Mouse (Mus musculus) testis, adult 2 months (tissue): ENCODE data around the gene Ss18l1. TPM values are rescaled to one million over a fixed set of nuclear protein-coding genes. Genes with fewer than 3 reads are reported as not detected.

Source experiments
- H3K27ac ChIP-seq: fragments of 200-500 bp; 2 replicates; pipeline ENCODE4 v1.5.1; 2012; ENCODE audit warnings: low read depth, low read length; ENCODE audit not compliant: control insufficient read depth, insufficient read depth
- H3K27me3 ChIP-seq: fragments of 200-500 bp; 2 replicates; pipeline ENCODE4 v1.6.1; 2012; ENCODE audit warnings: mild to moderate bottlenecking, low read length, moderate library complexity; ENCODE audit not compliant: control insufficient read depth, insufficient read depth
- H3K36me3 ChIP-seq: fragments of 200-500 bp; 2 replicates; pipeline ENCODE4 v1.6.1; 2012; ENCODE audit warnings: mild to moderate bottlenecking, low read length; ENCODE audit not compliant: control insufficient read depth, insufficient read depth
- H3K4me1 ChIP-seq: fragments of 200-500 bp; 2 replicates; pipeline ENCODE4 v1.6.1; 2012; ENCODE audit warnings: low read length; ENCODE audit not compliant: control insufficient read depth, insufficient read depth
- H3K4me3 ChIP-seq: fragments of 200-500 bp; 2 replicates; pipeline ENCODE4 v1.5.1; 2012; ENCODE audit warnings: low read depth, mild to moderate bottlenecking, low read length, moderate library complexity, mixed read lengths; ENCODE audit not compliant: control insufficient read depth
- CTCF ChIP-seq: fragments of 200-500 bp; IDR thresholded peaks from 2 replicates; pipeline ENCODE4 v1.5.1; 2012; ENCODE audit warnings: low read depth, mild to moderate bottlenecking, inconsistent platforms, low read length, moderate library complexity; ENCODE audit not compliant: control insufficient read depth, insufficient read depth, insufficient replicate concordance
- POLR2A ChIP-seq: fragments of 200-500 bp; IDR thresholded peaks from 2 replicates; pipeline ENCODE4 v1.6.1; 2012; ENCODE audit warnings: low read depth, mild to moderate bottlenecking, inconsistent platforms, low read length, moderate library complexity; ENCODE audit not compliant: control insufficient read depth
- polyA plus RNA-seq: library from polyadenylated mRNA; depleted of rRNA; stranded (reverse); fragments of >200 nt; gene quantifications from 2 replicates; pipeline ENCODE4 v1.2.3, GENCODE M21; 2012

Ss18l1 gene
- polyA plus RNA-seq, 1 experiment, result 4.0 TPM

DNA sequence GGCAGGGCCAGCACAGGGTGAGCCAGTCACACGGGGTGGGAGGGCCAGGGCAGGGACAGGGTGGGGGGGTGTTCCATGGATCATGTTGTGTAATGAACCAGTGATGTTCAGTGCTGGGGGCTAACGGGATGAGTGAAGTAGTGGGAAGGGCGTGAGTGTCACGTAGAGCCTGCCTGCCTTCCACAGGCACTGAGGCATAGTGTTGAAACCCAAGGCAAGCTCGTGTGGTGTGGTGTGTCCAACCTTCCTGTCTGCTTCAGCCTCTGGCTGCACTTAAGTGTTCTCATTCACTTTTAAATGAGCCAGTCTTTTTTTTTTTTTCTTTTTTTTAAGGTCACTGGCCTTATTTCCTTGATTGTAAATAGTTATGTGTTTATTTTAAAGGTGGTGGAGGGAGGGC is 7.6 kb upstream of the Ss18l1 start:
- Histone ChIP-seq H3K4me1 (no peaks in the 10 kb centered on the region; the same call in 1 of the 2 replicates), H3K27me3 (no peaks in the 10 kb centered on the region), H3K36me3 (peaks cover 5% of the 10 kb centered on the region), H3K27ac (no peak overlapping the region), H3K4me3 (no peak overlapping the region)
- TF ChIP-seq POLR2A (no peak), CTCF (no peak)

DNA sequence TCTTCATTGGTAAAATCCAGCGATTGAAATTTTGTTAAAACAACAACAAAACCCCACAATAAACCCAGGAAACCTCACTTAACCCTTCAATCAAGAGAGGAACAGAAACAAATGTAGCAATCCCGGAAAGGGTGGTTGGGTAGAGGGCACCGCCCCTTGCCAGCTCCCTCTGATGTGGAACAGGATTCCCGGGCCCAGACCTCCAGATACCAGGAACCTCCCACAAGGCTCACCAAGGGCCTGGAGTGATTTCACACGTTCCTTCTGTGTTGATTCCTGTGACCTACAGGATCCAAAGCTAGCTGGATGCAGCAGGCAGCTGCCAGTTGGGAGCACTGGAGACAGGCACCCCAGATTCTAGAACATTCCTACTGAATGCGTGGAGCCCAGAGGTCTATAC is 1.9 kb upstream of the Ss18l1 start:
- TF ChIP-seq POLR2A, result no peak
- no peak for TF ChIP-seq CTCF
- Histone ChIP-seq H3K4me3 (no peak overlapping the region), H3K36me3 (no peaks in the 10 kb centered on the region; the same call in 1 of the 2 replicates), H3K27me3 (no peaks in the 10 kb centered on the region), H3K27ac (no peak overlapping the region), H3K4me1 (peaks cover 13% of the 10 kb centered on the region)

DNA sequence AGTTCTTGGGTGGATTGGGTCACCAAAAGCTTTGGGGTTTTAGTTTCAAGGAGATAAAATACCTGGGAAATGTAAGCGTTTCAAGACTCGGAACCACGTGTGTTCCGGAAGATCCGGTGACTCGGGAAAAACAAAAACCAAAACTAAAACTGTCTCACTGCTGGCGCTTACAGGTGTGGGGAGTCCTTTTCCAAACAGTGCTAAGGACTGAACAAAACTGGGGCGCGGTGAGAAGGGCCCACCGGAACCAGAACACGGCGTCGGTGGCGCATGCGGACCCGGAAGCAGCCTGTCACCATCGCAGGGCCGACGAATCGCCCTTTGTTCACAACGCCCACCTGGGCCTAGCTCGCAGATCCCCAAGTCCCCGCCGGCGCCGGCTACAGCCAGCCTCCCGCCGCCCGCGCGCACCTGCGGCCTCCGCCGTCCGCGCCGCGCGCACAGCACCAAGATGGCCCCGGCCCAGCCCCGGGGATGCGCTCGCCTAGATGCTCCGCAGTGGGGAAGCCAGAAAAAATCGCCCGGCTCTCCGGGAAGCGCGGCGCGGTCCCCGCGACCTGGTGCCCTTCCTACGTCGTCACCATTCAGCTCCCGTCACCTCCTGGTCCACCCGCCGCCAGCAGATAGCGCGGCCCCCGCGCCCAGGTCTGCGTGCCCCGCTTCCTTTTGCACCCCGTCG is 593 bp upstream of the Ss18l1 start:
- Histone ChIP-seq H3K36me3 (no peaks in the 10 kb centered on the region; the same call in 1 of the 2 replicates), H3K4me1 (peaks cover 13% of the 10 kb centered on the region), H3K4me3 (peak overlapping the region; percentile 85), H3K27me3 (no peaks in the 10 kb centered on the region), H3K27ac (peak overlapping the region; percentile 81)
- no peak for TF ChIP-seq POLR2A
- no peak for TF ChIP-seq CTCF

DNA sequence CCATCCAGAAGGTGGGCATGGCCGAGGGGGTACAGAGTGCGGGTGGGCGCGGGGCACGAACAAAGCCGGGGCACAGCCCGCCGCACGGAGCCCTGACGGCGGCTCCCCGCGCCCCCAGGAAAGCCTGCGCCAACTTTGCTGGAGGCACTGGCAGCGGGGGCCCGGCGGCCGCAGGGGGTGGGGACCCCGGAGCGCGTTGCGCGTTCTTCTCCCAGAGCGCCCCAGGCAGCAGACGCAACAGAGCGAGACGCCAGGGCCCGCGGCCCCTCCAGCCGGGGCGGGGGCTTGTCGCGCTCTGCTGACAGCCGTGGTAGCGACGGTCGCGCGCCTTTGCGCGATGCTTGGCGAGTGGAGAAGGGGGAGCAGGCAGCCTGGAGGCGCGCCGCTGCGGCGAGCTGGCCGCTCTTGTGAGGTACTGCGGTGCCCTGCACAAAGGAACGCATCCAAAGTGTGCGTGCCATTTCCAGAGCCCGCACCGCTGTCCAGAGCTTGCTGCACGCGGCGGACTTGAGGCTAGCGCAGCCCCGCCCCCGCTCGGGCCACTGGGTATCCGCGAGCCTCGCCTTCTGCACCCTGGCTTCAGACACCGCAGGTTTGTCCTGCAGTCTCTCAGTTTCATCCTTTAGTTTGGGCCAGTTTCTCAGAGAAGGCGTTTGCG is 678 bp downstream of the Ss18l1 start:
- H3K36me3 ChIP-seq, result no peaks in the 10 kb centered on the region; the same call in 1 of the 2 replicates
- peak overlapping the region; percentile 85 for H3K4me3 ChIP-seq
- no peak; the same call in 1 of the 2 replicates for TF ChIP-seq POLR2A
- TF ChIP-seq CTCF, result no peak
- H3K27ac ChIP-seq, result peak overlapping the region; percentile 70; the same call in 1 of the 2 replicates
- no peaks in the 10 kb centered on the region for H3K27me3 ChIP-seq
- peaks cover 13% of the 10 kb centered on the region for H3K4me1 ChIP-seq

DNA sequence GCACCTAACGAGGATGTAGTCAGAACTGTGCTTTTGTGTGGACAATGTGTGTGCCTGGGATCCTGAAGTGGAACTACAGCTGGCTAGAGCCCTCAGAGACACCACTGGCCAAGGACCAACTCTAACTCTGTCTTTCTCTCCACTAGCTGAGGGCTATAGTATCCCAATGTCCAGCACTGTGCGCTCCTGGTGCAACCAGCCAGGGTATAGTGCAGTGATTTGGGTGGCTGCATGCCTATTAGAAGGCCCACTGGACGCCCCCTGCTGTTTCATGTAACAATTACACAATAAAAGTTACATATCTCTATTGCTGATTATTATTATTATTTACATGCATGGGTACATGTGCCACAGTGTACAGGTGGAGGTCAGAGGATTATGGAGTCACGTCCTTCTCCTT is 3.0 kb downstream of the Ss18l1 start:
- H3K27me3 ChIP-seq, result no peaks in the 10 kb centered on the region
- no peaks in the 10 kb centered on the region for H3K36me3 ChIP-seq

DNA sequence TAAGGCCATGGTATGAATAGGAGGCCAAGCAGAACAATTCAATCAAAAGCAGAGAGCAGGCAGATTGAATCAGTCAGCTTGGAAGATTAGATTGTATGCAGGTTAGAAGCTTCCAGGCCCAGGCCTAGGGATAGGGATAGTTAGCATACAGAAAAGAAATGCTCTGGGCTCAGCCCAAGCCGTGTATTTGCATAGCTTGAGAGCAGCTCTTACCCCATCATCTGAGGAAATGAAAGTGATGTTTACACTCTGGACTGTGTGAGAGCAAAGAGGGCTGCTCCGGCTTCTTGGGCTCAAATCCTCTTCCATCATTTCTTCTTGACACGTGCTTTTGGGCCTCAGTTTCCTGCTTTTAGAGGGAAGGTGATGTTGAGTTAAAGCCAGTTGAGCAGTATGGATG is 5.3 kb downstream of the Ss18l1 start:
- TF ChIP-seq CTCF (no peak), POLR2A (no peak)
- no peaks in the 10 kb centered on the region for H3K27me3 ChIP-seq
- no peak overlapping the region for H3K27ac ChIP-seq

More for the DNA sequence above, 3.0 kb downstream of the Ss18l1 start:
- Histone ChIP-seq H3K4me3 (no peak overlapping the region), H3K4me1 (peaks cover 13% of the 10 kb centered on the region), H3K27ac (no peak overlapping the region)
- TF ChIP-seq POLR2A (no peak), CTCF (peak; percentile 3; the same call in 1 of the 2 replicates)

DNA sequence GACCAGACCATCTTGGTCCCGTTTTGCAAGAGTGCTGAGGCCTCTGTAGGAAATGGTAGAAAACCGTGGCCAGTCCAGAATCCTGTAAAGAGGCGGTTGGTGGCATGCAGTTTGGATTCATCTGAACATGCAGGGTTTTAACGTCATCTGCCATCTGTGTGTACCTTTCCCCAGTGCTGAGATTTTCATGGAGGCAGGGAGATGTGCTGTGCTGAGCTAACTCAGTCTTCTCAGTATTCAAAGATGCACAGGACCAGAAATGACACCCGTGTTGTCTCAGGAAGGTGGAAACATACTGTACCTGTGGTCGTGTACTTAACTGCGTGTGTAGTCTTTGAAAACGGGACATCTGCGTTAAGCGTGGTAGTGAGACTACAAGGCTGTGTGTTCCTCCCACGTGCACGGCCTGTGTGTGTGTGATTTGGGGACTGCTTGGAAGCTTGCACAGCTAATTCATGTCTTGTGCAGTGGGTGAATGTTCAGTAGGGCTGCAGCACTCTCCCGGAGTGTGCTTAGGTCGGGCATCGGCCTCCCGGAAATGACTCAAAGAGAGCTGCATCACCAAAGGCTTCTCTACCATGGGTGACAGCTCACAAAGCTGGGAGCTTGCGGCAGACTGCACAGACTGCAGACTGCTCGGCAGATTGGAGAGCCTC is 5.8 kb downstream of the Ss18l1 start:
- H3K4me1 ChIP-seq, result peaks cover 4% of the 10 kb centered on the region
- no peaks in the 10 kb centered on the region for H3K36me3 ChIP-seq
- no peak overlapping the region for H3K27ac ChIP-seq
- TF ChIP-seq POLR2A (no peak), CTCF (no peak)
- no peak overlapping the region for H3K4me3 ChIP-seq
- H3K27me3 ChIP-seq, result no peaks in the 10 kb centered on the region

More for the DNA sequence above, 5.3 kb downstream of the Ss18l1 start:
- peaks cover 8% of the 10 kb centered on the region for H3K4me1 ChIP-seq
- no peak overlapping the region for H3K4me3 ChIP-seq
- no peaks in the 10 kb centered on the region for H3K36me3 ChIP-seq
